ENCODE assay signal across 15 mouse cellular contexts in the genomic region with DNA sequence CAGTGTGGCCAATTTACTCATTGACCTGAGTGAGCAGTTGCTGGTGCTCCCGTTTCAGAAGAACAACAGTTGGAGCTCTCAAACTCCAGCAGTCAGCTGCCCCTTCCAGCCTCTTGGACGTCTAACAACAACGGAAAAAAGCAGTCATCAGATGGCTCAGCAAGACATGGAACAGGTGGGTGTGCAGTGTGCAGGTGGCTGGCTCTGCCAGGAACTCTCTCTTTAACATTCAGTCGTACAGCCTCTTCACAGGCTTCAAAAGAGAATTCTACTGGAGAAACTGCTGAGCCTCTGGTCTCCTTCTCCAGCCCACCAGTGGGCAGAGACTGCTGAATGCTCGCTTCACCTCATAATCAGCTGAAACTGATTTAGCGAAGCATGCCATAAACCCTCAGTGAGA. TPM values are rescaled to one million over a fixed set of nuclear protein-coding genes. Genes with fewer than 3 reads are reported as not detected.
"Had no signal": no experiment of that assay in that cellular context is flagged by ENCODE, and none has a peak within 500 bp of the region (broad histone marks: within the 10 kb centered on the region; RNA-seq: fewer than 3 reads in every experiment).

No protein-coding gene starts in this region.

- DNase-seq: kidney, adult 2 months; kidney, postnatal 14 days; left cerebral cortex, postnatal 4 days; lung, adult 18-20 months; thymus, adult 18-20 months; thymus, postnatal 25 days had no signal

- H3K4me1 ChIP-seq: intestine, embryonic 15.5 days; kidney, embryonic 15.5 days; limb, embryonic 13.5 days; midbrain, embryonic 13.5 days had no signal

- H3K4me3 ChIP-seq: intestine, embryonic 15.5 days; kidney, embryonic 15.5 days; limb, embryonic 13.5 days; midbrain, embryonic 13.5 days had no signal

- H3K27ac ChIP-seq: intestine, embryonic 15.5 days; kidney, embryonic 15.5 days; limb, embryonic 13.5 days; liver, embryonic 14.5 days; midbrain, embryonic 13.5 days; stomach, postnatal 0 days had no signal

RNA-seq across cellular contexts. Expression of gene Pkd1l3, which starts 14.3 kb away (rescaled TPM):
- total RNA-seq: liver, adult 2 months had no signal
- polyA plus RNA-seq: liver, adult 2 months; stomach, postnatal 0 days had no signal

RNA-seq across cellular contexts. Expression of gene Hp, which starts 49.7 kb away (rescaled TPM):
- total RNA-seq: layer of hippocampus, postnatal 25 days had no signal
- polyA plus RNA-seq: neural tube, embryonic 14.5 days had no signal
